Mouse (Mus musculus): ENCODE measurements at regions not wholly inside any gene's neighbourhood (a gene's known extent, or its start where the extent isn't known, plus 50 kb on each side); places are given as distances from the start of the nearest gene placed in this dataset.

DNA sequence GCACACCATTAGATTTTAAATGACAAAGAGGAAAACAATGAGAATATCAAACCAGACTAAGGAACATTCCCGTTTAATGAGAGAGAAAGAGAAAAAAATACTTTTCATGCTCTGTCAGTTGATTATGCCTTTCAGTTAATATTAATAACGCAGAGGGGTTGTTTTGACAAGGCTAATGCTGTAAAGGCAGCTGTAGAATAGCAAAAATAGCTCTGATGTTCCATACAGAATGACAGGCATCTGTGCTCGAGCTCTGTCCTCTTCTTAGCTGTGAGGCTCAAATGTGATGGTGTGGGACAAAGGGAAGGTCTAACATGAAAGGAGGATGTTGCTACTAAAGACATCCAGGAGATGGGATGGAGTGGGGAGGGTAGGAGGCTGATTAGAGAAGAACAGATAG is 87.1 kb upstream of the Fam3c start:
- no peak for DNase-seq

DNA sequence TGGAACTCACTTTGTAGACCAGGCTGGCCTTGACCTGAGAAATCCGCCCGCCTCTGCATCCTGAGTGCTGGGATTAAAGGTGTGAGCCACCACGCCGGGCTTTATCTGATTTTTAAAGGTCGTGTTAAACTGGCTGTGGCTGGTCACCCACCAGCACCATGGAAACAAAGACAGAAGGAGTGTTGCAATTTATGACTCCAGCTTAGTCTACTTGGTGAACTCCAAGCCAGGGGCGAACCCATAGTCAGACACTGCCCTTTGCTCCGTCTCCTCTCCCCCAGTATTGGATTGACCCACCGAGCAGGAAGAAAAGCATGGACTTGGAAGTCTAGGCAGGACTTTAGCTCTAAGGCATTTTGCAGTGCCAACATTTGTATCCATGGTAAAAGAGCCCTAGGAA is 86.5 kb upstream of the Fam3c start:
- DNase-seq = no peak

DNA sequence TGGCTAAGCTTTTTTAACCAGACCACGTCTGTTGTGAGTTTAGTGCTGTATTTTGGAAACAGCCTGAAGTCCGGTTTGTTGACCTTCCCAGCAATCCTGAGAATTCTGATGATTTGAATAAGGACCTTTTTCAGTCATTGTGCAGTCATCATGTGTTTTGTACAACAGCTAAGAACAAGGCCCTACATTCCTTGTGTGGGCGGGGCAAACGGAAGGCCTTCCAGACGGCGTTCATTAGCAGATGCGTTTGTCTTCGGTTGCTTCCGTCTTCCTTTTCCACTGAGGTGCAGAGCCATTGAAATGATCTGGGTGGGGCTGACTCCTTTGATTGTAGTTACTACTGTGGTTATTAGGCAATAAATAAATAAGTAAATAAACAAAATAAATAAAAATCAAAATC is 83.8 kb upstream of the Fam3c start:
- no peak for DNase-seq

DNA sequence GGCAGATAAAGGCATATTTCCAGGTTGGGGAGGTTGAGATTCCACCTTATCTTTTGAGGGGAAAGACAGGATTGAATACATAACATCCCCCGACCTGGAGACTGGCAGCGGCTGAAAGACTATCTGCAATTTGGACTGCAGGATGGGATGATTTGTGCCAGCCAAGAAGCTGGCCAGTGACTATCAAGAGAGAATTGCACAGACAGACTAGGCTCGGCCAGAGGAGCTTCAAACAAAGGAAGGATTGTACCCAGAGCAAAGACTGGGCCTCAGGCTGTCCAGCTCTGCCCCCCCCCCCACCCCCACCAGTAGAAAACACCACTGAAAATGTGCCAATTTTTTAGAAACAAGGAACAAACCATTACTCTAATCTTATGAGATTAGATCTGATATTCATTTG is 73.0 kb upstream of the Fam3c start:
- peak; percentile 8 to 13 for DNase-seq

DNA sequence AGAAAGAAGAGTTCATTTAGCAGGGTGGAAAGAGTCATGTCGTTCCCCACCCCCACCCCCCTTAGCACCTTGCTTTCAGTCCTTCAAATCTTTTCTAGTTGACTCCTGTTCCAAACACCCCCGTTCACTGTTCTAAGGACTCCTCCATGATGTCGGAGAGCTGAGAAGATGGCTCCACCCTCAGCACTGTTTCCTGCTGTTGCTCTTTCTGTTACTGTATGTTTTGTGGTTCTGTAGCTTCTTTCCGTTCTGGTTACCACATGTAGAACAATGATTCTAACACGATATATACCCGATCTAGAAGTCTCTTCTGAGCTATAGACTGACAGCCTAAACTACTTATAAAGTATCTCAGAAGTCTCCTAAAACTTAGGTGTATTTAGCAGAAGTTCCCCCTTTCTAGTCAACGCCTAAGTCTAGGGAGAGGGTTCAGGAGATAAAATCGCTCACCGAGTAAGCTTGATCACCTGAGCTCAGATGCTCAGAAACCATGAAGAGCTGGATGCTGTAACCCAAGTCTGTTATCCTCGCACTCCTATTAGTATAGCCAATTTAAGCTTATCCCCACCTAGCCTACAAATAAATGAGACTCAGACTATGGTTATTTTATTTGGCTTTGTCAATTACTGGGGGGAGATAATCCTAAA is 68.2 kb upstream of the Fam3c start:
- DNase-seq = no peak

DNA sequence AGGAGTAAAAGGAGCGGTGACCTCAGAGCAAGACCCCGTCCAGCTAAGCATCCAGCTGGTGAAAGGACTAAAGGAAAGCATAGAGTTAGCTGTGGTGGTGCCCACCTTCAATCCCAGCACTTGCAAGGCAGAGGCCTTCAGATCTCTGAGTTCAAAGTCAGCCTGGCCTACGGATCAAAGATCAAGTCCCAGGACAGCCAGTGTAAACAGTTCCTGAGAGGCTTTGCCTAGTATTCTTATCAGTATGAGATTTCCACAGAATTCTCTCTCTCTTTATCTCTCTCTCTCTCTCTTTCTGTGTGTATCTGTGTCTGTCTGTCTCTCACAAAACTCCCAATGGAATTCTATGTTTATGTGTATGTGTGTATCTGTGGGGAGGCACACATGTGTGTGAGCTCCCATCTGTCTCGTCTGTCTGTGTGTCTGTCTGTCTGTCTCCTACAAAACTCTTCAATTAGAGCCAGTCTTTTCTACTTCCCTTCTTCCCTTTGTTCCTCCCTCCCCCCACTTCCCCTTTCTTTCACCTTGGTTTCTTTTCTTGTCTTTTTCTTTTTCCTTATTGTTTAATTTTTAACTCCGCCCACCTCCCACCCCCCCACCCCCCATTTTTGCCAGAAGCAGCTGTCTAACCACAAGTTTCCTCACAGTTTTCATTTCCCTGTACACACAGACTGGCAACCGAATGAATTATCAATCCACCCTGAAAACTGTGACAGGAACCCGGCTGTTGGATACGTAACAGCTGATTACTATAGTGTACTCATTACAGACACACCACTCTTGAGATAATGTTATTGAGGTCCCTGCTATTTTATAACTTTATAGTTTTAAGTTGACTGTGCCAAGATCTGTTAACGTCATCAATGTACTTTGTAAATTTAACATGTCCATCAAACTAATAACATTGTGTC is 67.3 kb upstream of the Fam3c start:
- DNase-seq = no peak

DNA sequence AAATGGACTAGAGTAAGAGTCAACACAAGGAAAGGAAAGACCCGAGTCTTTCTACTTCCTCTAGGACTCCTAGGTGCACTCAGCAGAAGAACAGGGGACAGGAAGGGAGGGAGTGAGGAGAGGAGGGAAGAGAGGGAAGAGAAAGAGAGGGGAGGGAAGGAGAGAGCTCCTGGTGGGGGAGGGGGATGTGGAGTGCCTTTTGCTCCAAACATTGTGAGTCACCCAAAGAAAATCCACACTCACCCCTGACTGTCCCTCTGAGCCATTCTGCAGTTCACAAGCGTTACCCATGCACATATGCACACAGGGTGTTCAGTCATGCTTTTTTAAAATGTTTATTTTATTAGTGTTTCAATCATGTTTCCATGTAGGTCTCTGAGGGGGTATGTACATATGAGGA is 65.5 kb upstream of the Fam3c start:
- DNase-seq = no peak

DNA sequence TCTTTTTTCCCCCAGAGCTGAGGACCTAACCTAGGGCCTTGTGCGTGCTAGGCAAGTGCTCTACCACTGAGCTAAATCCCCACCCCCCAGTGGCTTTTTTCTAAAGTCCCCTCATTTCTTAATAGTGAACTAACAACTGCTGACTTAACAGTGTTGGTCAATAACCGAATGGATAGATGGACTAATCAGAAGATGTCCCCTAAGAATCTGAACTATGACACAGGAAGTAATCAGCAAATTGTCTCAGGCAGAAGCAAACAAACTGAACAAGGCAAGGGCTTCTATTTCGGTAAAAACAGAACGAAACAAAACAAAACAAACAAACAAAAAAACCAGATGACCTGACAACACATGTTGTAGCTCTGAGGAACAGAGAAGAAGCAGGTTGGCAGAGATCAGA is 62.2 kb upstream of the Fam3c start:
- no peak for DNase-seq

DNA sequence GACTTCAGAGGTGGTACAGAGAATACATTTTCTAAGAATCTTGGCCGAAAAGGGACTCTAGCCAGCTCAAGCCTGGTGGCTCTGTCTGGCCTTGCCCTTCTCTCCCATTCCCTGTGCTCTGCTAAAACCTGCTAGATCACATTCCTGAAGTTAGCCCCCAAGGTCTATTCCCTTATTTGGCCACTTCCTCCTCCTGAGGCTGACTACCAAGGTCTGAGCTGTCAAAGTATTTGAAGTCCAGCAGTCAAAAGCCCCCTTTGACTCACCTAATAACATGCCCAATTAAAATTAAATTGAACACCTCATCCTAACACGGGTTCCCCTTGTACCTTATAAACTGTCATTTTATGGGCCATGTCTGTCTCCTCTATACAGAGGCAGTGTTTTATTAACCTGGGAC is 61.1 kb upstream of the Fam3c start:
- no peak for DNase-seq

DNA sequence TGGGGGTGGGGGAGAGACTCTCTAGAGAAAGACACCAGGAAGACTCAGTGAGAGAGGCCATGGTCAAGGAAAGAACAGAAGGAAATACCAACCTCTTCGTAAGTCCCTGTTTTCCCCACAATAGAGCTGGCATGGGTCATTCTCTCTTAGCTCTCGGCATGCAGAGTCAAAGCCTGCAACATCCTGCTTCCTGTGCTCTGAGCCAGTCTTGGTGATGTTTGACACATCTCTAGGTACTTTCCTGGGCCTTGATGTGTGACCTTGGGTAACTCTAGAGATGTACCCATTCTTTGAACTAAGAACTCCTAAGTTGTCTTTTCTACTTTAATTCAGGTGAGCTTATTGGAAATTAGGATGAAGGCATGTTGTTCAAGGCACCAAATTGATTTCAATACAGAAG is 55.8 kb upstream of the Fam3c start:
- DNase-seq = no peak

DNA sequence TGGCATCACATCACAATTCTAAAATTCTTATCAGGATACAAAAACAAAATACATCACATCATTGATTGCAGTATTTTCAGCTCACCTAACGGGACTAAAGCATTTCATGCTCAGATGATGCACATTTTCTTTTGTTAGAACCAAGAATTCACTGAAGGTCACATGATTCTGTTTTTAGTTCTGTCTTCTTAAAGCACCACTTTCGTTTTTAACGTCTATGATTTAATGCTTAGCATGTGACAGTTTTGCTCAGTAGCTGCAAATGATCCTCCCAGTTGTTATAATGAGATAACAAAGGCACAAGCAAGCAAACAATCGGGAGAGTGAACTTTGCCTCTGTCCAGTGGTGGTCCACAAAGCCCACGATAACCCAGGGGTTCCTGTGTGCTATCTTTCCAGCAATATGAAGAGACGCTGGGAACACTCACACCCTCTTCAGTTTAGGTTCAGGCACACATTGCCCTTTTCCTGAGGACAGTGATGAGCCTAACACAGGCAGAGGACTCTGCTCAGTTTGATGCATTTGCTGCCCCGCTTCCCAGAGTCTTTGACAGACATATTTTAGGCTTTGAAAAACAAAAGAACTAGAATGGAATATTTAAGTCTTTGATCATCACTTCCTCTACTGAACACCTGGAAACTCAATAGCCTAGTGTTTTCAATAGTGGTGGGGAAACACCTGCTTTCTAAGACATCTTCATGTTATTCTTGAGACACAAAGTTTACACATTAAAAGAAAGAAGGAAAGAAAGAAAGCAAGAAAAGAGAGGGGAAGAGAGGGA is 53.0 kb upstream of the Fam3c start:
- no peak for DNase-seq

Measured in cerebellum, postnatal 14 days (tissue).